Mouse (Mus musculus) CH12F3 (cell line): Measurements from ENCODE around the gene Hoxb4.

ENCODE experiments used
- in situ Hi-C: fragments of 300-500 bp; cut with MboI; formaldehyde crosslinking; loops from 2 replicates; pipeline ENCODE4 v1.14.3; 2020; ENCODE audit warnings: low sequenced_read_pairs

Hoxb4 gene

GRCm38 (mm10) chr11:96369140-96369539 is 51.1 kb downstream of the Hoxb4 start:
- in situ Hi-C loops = no loop called here
